Mouse (Mus musculus) left cerebral cortex, postnatal 25 days (tissue): ENCODE data around the gene Pmch. TPM values are rescaled to one million over a fixed set of nuclear protein-coding genes. Genes with fewer than 3 reads are reported as not detected.
A peak's percentile ranks its signal among the peaks of the same experiment; 100 is the strongest.

Experiments used
- DNase-seq, 2 experiments: peaks; one replicate each; pipeline ENCODE4 v3.0.0; 2022; ENCODE audit warnings: low spot score in 2 of 2, mixed read lengths in 1 of 2
- intact Hi-C: fragments of 180-260 bp; cut with DNase I; formaldehyde crosslinking; loops from one replicate; pipeline ENCODE4 v1.15.1; 2025
- total RNA-seq, 2 experiments: library from RNA; stranded (reverse); gene quantifications; 2 replicates each; pipeline ENCODE4 v1.2.3; 2021

Pmch gene
- total RNA-seq = 10 to 100 TPM in 1 of 2 experiments, not detected in 1; 81.7 TPM

GRCm38 (mm10) chr10:88090772-88091171 lies at the start of gene Pmch:
Gene Pmch, plus strand, starts transcription at chr10:88091072.
- DNase-seq = no peak
- intact Hi-C loops = no loop called here

GRCm38 (mm10) chr10:88044297-88044696 lies 46.6 kb upstream of the Pmch start:
- intact Hi-C loops = no loop called here
- no peak for DNase-seq

GRCm38 (mm10) chr10:88046098-88046771 lies 44.6 kb upstream of the Pmch start:
- DNase-seq = no peak
- intact Hi-C loops = no loop called here

DNA sequence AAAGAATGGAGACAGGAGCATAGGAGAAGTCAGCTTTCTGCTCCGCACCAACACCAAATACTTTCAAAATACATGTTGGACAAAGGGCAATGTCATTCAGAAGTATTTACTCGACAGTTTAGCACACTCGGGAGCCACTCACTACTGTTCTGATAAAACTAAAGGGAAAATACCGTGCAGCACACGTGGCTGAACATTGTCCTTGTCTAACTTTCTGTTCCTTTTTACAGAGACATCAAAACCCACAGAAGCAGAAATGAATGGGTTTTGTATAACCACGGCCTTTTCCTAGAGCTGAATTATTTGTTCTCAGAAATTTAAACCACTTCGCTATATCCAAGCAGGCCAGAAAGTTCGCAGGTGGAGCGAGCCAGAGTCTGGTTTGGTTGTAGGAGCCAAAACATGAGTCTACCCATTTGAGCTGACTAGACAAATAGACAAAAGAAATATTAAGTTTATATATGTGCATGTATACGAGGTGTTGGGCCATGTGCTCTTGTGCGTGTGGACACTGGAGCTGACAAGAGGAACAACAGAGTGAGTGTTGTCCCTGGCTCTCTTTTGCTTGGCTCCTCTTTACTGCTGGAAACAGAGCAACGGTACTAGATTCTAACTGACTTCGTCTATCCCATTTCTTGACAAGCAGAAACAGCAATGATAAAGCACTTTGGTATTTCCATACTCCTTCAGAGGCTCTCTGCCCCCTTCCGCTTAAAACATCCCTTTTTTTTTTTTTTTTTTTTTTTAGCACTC lies 36.5 kb upstream of the Pmch start:
- no peak for DNase-seq
- intact Hi-C loops = no loop called here

DNA sequence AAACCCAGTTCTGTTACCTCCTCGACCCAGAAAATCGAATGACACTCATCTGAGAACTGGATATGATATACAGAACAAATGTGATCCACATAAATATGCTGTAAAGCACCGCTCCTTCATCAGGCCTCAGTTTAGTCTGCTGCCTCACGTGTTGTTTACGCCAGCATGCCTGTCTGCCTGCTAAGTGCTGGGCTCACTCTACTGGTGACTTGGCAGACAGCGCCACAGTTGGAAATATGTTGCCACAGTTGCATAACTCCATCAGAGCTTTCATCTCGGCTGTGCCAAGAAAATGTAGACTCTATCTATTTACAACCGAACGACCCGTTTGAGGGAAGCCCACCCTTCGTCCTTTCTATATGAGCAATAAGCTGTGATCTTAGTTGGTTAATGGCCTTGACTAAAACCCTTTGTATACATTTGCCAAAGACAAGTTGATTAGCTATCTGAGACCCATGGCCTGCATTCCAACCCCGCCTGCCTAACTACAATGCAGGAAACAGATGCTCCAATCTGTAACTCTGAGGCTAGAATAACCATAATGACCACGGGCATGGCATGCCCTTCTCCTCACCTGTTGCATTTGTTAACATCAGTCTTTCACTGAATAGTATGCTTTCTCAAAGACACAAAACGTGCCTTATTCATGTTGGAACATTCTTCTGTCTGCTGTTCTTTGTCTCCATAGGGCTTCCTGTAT lies 33.8 kb upstream of the Pmch start:
- intact Hi-C loops = no loop called here
- DNase-seq = peak; percentile 13 to 49

- no peak for DNase-seq
- intact Hi-C loops = no loop called here
Measured at GRCm38 (mm10) chr10:88063436-88063835, 27.4 kb upstream of the Pmch start.

DNA sequence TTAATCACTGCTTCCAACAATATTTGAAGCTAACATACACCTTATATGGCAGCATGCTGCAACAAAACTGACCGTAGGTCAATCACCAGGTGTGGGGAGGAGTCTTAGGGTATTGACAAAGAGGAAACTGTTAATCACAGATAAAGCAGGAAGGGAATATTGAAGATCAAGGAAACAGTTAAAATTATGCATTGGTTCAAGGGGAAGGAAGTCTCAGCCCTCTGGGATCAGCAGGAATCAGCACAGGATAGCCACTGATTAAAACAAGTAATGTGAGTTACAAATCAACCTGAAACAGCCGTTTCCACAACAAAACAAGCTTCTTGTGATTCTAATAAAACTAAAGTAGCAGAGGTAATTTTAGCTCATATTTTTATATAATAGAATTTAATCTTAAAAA lies 26.0 kb upstream of the Pmch start:
- intact Hi-C loops = no loop called here
- DNase-seq = no peak

- intact Hi-C loops = no loop called here
Measured at GRCm38 (mm10) chr10:88067377-88067776, 23.5 kb upstream of the Pmch start.

DNA sequence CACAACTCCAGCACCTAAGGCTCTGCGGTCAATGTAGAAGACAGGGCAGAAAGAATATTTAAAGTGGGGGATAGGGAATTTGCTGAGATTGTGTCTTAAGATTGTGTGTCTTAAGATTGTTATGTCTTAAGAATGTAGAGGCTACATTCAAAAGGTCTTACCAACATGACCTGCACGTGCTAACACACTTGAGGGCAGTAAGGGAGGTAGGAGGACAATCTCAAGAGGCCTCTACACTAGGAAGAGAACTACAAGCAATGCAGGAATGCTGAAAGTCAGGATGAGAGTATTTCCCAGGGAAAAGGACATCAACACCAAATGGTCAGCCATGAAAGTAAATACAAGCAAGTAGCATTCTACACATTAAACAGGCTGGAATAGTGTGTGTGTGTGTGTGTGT lies 15.3 kb downstream of the Pmch start:
- no peak for DNase-seq
- intact Hi-C loops = no loop called here

More at GRCm38 (mm10) chr10:88067377-88067776, 23.5 kb upstream of the Pmch start:
- no peak for DNase-seq

GRCm38 (mm10) chr10:88113290-88113689 lies 22.4 kb downstream of the Pmch start:
- intact Hi-C loops = loop anchor here (10.0 kb wide), 1 partner anchor 258 kb away; the partner anchor contains the start of gene Igf1
- DNase-seq = no peak

DNA sequence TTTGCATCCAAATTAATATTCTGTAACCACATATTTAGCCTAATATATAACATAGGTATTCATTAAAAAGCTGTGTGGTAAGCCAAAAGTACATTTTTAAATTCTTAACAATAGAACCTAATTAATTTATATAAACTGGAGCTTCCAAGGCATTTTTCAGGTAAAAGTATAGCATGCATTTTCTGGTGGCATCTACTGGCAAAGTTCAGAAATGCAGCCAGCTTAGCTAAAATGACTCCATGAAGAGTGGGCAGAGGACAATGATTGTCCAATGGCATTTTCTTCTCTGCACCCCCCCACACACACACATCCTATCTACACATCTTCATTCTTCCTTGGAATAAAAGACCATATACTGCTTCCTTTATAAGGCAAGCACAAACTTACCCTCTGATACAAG lies 28.8 kb downstream of the Pmch start:
- no peak for DNase-seq
- intact Hi-C loops = loop anchor here (5.0 to 10.0 kb wide), 2 partner anchors 265 to 467 kb away; partner anchors contain the start of gene Igf1

GRCm38 (mm10) chr10:88135630-88136029 lies 44.8 kb downstream of the Pmch start:
- no peak for DNase-seq
- intact Hi-C loops = no loop called here

Other genes with a start within 250 kb of the Pmch start
- gene Igf1, start 232.8 kb upstream of the Pmch start, total RNA-seq = 10 to 100 TPM in 1 of 2 experiments, 1 to 10 TPM in 1; 9.2 to 11.5 TPM
- under 1 TPM; 0.34 TPM for gene Parpbp, start 55.9 kb downstream of the Pmch start, total RNA-seq
- gene Nup37, start 55.9 kb downstream of the Pmch start, total RNA-seq = 1 to 10 TPM; 6.7 to 8.6 TPM
- 10 to 100 TPM; 24.3 to 25.7 TPM for gene Washc3, start 110.0 kb downstream of the Pmch start, total RNA-seq